Mouse (Mus musculus) kidney, embryonic 16.5 days (tissue): ENCODE results near the gene Pnma1. TPM values are rescaled to one million over a fixed set of nuclear protein-coding genes. Genes with fewer than 3 reads are reported as not detected.

Experiments used
- ATAC-seq: fragments of 200-750 bp; cut with Nextera tagmentation; 2 replicates; pipeline ENCODE4 v1.8.0; 2017; ENCODE audit warnings: moderate TSS enrichment; ENCODE audit not compliant: low FRiP score, low TSS enrichment
- H3K27ac ChIP-seq: fragments of 300-500 bp; sonication (generic); 2 replicates; pipeline ENCODE4 v1.5.1; 2014; ENCODE audit warnings: low read length
- H3K27me3 ChIP-seq: fragments of 300-500 bp; sonication (generic); 2 replicates; pipeline ENCODE4 v1.6.1; 2014; ENCODE audit warnings: low read length, control low read depth, mixed read lengths; ENCODE audit not compliant: insufficient read depth
- H3K36me3 ChIP-seq: fragments of 300-500 bp; sonication (generic); 2 replicates; pipeline ENCODE4 v1.6.1; 2014; ENCODE audit warnings: low read length, control low read depth, mixed read lengths; ENCODE audit not compliant: insufficient read depth
- H3K4me1 ChIP-seq: fragments of 300-500 bp; sonication (generic); 2 replicates; pipeline ENCODE4 v1.6.1; 2014; ENCODE audit warnings: low read length, control low read depth, mixed read lengths; ENCODE audit not compliant: insufficient read depth
- H3K4me2 ChIP-seq: fragments of 300-500 bp; sonication (generic); replicated peaks from 2 replicates; pipeline ENCODE4 v1.6.1; 2014; ENCODE audit warnings: low read depth, low read length
- H3K4me3 ChIP-seq: fragments of 300-500 bp; sonication (generic); 2 replicates; pipeline ENCODE4 v1.5.1; 2014; ENCODE audit warnings: mild to moderate bottlenecking, low read length
- H3K9ac ChIP-seq: fragments of 300-500 bp; sonication (generic); replicated peaks from 2 replicates; pipeline ENCODE4 v1.6.1; 2014; ENCODE audit warnings: low read length
- H3K9me3 ChIP-seq: fragments of 300-500 bp; sonication (generic); 2 replicates; pipeline ENCODE4 v1.6.1; 2016; ENCODE audit warnings: low read length, control low read depth
- WGBS: fragments of 180-500 bp; shearing (Covaris S2); extraction: QIAGEN DNeasy Blood & Tissue Kit; methylation state at CpG from one replicate; pipeline ENCODE4 v1.1.7; 2014; 5-methylcytosine and 5-hydroxymethylcytosine counted together
- polyA plus RNA-seq: library from polyadenylated mRNA; unstranded; fragments of >200 nt; fragmentation: Nextera tagmentation; extraction: Ambion mirVana; gene quantifications from 2 replicates; pipeline ENCODE4 v1.2.1, GENCODE M21; 2015

Gene Pnma1
- 1.1 and 1.2 TPM in 2 replicates for polyA plus RNA-seq

- peaks cover 8% of the 10 kb centered on the region for H3K36me3 ChIP-seq
- H3K4me3 ChIP-seq: peak within 1 kb of the TSS; percentile 62
- no peaks in the 10 kb centered on the region for H3K4me1 ChIP-seq
- H3K9ac ChIP-seq: peak within 1 kb of the TSS; percentile 69
- no peaks in the 10 kb centered on the region for H3K9me3 ChIP-seq
- H3K27me3 ChIP-seq: no peaks in the 10 kb centered on the region
- under 1% methylated on average over 50 of the region's 50 CpGs for WGBS
- H3K27ac ChIP-seq: no peak within 1 kb of the TSS
- peak; percentile 84 for ATAC-seq
- H3K4me2 ChIP-seq: peak within 1 kb of the TSS; percentile 92
Observed at GRCm38 (mm10) chr12:84147954-84148621, at the start of gene Pnma1. TSS of gene Pnma1 (minus strand) at chr12:84148489.

- Histone ChIP-seq H3K4me1 (peaks cover 46% of the 10 kb centered on the region), H3K9me3 (no peaks in the 10 kb centered on the region), H3K4me3 (no peak overlapping the region), H3K9ac (no peak overlapping the region), H3K4me2 (no peak overlapping the region), H3K27me3 (no peaks in the 10 kb centered on the region), H3K27ac (no peak overlapping the region), H3K36me3 (no peaks in the 10 kb centered on the region)
- no peak for ATAC-seq
- 32% methylated on average over 6 of the region's 6 CpGs for WGBS
Observed at GRCm38 (mm10) chr12:84195195-84195594, 46.9 kb upstream of the Pnma1 start.

- 4% methylated on average over 13 of the region's 13 CpGs for WGBS
- Histone ChIP-seq H3K27me3 (no peaks in the 10 kb centered on the region), H3K27ac (peak overlapping the region; percentile 98), H3K4me3 (peak overlapping the region; percentile 75), H3K9me3 (no peaks in the 10 kb centered on the region), H3K36me3 (no peaks in the 10 kb centered on the region), H3K4me1 (peaks cover 52% of the 10 kb centered on the region), H3K4me2 (peak overlapping the region; percentile 73), H3K9ac (peak overlapping the region; percentile 46)
- ATAC-seq: no peak
Observed at GRCm38 (mm10) chr12:84194400-84195109, 46.3 kb upstream of the Pnma1 start.

GRCm38 (mm10) chr12:84193642-84194399, 45.5 kb upstream of the Pnma1 start:
- Histone ChIP-seq H3K4me1 (peaks cover 60% of the 10 kb centered on the region), H3K27ac (peak overlapping the region; percentile 98), H3K36me3 (no peaks in the 10 kb centered on the region), H3K4me3 (peak overlapping the region; percentile 75), H3K9me3 (no peaks in the 10 kb centered on the region), H3K4me2 (peak overlapping the region; percentile 73), H3K27me3 (no peaks in the 10 kb centered on the region), H3K9ac (peak overlapping the region; percentile 88)
- ATAC-seq: peak; percentile 88
- WGBS: 0% methylated on average over 47 of the region's 49 CpGs

DNA sequence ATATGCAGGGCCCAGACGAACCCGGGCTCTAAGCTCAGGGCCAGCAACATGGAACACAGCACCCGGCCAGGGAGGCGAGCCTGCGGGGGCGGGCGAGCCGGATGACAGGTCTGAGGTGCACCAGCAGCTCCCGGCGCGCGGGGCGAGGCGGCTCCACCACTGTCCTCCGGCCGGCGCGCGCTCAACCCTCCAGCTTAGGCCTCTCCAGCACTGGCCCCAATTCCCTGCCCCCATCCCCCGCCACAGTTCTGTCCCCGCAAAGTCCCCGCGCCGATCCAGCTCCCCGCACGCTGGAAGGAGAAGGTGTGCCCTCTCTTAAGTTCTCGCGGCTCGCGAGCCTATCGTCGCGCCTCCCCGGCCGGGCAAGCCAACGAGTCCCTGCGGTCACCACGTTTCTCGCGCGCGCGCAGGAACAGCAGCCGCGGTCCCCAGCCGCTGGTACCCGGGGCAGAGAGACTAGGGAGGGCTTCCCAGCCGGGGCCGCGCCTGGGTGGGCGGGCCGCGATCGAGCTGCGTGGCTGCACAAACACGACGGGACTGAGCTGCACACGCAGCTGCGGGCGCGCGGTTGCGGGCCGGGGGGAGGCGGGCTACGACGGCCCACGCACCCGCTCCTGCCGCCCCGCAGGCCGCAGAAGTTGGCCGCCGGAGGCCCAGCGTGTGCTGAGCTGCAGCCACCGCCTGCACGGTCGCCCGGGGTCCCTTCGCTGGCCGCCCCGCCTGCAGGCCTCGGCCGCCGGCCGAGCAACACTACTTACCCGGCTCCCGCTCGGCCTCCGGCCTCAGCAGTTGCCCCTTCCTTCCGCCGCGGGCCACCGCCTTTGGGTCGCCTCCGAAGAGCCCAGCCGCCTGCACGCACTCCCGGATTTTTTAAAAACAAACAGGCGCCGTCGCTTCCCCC, 44.7 kb upstream of the Pnma1 start:
- H3K9me3 ChIP-seq: no peaks in the 10 kb centered on the region
- peak overlapping the region; percentile 98 for H3K27ac ChIP-seq
- no peaks in the 10 kb centered on the region for H3K36me3 ChIP-seq
- peaks cover 67% of the 10 kb centered on the region for H3K4me1 ChIP-seq
- peak overlapping the region; percentile 75 for H3K4me3 ChIP-seq
- peak overlapping the region; percentile 88 for H3K9ac ChIP-seq
- under 1% methylated on average over 101 of the region's 102 CpGs for WGBS
- ATAC-seq: peak; percentile 32
- no peaks in the 10 kb centered on the region for H3K27me3 ChIP-seq
- peak overlapping the region; percentile 73 for H3K4me2 ChIP-seq

DNA sequence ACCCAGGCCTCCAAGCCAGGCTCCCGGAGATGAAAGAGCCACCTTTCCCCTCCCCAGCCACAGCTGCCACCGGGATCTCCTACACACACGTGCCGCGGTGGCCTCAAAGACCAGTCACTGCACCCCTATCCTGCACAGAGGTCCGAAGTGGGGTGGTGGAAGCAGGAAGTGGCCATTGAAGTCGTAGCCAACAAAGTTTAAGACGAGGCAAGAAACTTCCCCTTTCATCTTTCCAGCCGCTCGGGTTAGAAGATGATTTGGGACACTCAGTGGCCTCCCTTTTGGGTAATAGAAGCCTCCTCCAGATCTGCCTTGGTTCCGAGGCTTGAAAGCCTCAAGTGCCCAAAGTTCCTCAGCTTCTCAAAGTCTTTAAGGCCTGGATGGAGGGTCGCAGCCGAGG, 44.0 kb upstream of the Pnma1 start:
- Histone ChIP-seq H3K27me3 (no peaks in the 10 kb centered on the region), H3K4me3 (peak overlapping the region; percentile 75), H3K9me3 (no peaks in the 10 kb centered on the region), H3K27ac (peak overlapping the region; percentile 98), H3K36me3 (no peaks in the 10 kb centered on the region), H3K4me1 (peaks cover 71% of the 10 kb centered on the region), H3K4me2 (peak overlapping the region; percentile 73), H3K9ac (peak overlapping the region; percentile 88)
- no peak for ATAC-seq
- 4% methylated on average over 13 of the region's 13 CpGs for WGBS

DNA sequence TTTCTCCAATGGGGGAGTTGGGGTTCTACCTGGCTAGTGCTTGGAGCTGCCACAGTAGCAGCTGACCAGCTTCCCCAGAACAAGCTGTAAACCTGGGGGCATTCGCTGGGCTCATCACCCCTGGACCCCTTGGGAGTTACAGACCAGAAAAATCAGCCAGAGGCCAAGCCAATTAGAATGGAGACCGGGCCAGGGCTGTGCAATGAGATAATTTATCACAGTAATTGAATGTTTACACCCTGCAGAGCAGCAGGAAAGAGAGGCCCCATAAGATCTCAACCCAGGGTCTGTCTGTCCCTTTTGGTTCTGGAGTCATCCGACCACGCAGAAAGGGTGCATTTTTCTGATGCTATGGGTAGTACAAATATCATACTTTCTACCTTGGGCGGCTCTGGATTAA, 43.5 kb upstream of the Pnma1 start:
- peak overlapping the region; percentile 73 for H3K4me2 ChIP-seq

GRCm38 (mm10) chr12:84191190-84191589, 42.9 kb upstream of the Pnma1 start:
- WGBS: 64% methylated on average over 7 of the region's 7 CpGs
- H3K36me3 ChIP-seq: no peaks in the 10 kb centered on the region
- no peaks in the 10 kb centered on the region for H3K9me3 ChIP-seq
- no peak overlapping the region for H3K4me3 ChIP-seq
- H3K9ac ChIP-seq: peak overlapping the region; percentile 36; the same call in 1 of the 2 replicates
- no peak overlapping the region for H3K27ac ChIP-seq
- H3K4me1 ChIP-seq: peaks cover 81% of the 10 kb centered on the region
- H3K4me2 ChIP-seq: peak overlapping the region; percentile 73
- no peak for ATAC-seq
- no peaks in the 10 kb centered on the region for H3K27me3 ChIP-seq

More for the DNA sequence above, 43.5 kb upstream of the Pnma1 start:
- Histone ChIP-seq H3K9me3 (no peaks in the 10 kb centered on the region), H3K27me3 (no peaks in the 10 kb centered on the region), H3K4me3 (peak overlapping the region; percentile 75), H3K4me1 (peaks cover 76% of the 10 kb centered on the region), H3K27ac (no peak overlapping the region), H3K9ac (peak overlapping the region; percentile 88), H3K36me3 (no peaks in the 10 kb centered on the region)
- WGBS: 14% methylated on average over 5 of the region's 5 CpGs
- no peak for ATAC-seq
